Mouse (Mus musculus) cerebellum, adult 8-10 months (tissue): ENCODE results near the gene Pkp2.
A peak's percentile ranks its signal among the peaks of the same experiment; 100 is the strongest.
"Not testable (repeated sequence)": the region's sequence is repeated elsewhere in the genome, so short reads cannot be mapped to it uniquely, and the experiment has no call there.

Experiments
- DNase-seq: peaks from one replicate; pipeline ENCODE4 v3.0.0; 2022

Gene Pkp2

GRCm38 (mm10) chr16:16213079-16213760, at the start of gene Pkp2:
Gene Pkp2, plus strand, starts transcription at chr16:16213318.
- peak; percentile 36 for DNase-seq

- DNase-seq, result no peak
Observed at GRCm38 (mm10) chr16:16197374-16197773, 15.7 kb upstream of the Pkp2 start.

DNA sequence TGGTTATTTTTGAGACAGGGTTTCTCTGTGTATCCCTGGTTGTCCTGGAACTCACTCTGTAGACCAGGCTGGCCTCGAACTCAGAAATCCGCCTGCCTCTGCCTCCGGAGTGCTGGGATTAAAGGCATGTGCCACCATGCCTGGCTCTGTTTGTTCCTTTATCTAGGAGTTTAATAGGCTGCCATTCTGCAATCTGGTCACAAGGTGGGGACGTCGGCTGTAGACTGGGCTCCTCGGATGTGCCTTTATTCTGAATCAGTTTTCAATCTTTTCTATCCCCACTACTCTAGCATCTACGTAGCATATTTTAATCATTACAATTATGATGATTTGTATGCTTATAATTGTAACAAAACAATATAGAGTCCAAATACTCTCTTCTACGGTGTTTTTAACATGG, 11.1 kb upstream of the Pkp2 start:
- not testable (repeated sequence) for DNase-seq

DNA sequence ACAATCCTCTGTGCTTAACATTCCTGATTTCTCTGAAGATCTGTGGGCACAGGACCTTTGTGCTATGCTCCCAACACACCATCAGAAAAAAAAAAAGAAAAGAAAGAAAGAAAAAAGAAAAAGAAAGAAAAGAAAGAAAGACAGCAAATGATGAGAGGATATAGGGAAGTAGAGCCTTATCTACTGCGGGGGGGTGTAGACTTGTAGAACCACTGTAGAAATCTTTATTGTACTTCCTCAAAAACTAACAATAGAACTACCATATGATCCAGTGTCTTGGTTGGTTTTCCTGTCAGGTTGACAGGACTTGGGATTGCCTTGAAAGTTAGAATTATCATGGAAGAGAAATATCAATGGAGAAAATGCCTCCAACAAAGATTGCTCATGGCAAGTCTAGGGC, 8.5 kb upstream of the Pkp2 start:
- no peak for DNase-seq

DNA sequence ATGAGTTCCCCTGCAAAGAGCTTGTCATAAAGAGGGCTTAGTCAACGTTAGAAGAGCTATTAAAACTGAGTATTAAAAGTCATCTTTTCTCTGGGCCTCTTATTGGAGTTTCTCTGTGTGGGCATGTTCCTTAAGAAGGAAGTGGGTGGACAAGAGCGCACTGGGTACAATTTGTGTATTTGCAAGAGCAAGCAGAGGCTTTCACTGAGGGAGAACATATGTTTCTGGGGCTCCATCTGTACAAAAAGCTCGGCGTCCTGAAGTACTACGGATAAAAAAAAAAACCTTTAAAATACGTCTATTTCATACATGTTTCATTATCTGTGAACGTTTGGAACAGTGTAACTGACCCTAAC, 417 bp upstream of the Pkp2 start:
- no peak for DNase-seq

DNA sequence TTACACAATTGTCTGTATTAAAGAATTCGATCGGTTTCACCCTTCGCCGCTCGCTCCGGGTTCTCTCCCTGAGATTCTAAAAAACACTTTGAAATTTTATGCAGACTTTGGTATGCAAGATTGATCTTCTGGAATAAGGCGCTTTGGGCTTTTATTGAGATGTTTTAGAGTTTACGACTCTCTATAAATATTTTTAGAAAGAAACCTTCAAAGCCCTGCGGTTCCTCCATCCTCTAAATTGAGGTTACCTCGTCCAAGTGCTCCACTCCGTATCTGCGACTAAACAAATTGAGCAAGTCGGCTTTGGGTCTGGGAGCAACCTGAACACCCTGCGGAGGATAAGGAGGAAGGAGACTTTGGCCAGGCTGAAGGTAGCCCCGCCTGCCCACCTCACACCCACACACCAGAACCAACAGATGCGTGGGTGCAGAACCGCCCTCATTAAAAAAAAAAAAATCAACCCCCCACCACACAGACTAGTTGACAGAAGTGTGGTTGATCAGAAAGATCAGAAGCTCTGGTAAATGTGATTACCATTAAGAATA, 715 bp downstream of the Pkp2 start:
- no peak for DNase-seq

DNA sequence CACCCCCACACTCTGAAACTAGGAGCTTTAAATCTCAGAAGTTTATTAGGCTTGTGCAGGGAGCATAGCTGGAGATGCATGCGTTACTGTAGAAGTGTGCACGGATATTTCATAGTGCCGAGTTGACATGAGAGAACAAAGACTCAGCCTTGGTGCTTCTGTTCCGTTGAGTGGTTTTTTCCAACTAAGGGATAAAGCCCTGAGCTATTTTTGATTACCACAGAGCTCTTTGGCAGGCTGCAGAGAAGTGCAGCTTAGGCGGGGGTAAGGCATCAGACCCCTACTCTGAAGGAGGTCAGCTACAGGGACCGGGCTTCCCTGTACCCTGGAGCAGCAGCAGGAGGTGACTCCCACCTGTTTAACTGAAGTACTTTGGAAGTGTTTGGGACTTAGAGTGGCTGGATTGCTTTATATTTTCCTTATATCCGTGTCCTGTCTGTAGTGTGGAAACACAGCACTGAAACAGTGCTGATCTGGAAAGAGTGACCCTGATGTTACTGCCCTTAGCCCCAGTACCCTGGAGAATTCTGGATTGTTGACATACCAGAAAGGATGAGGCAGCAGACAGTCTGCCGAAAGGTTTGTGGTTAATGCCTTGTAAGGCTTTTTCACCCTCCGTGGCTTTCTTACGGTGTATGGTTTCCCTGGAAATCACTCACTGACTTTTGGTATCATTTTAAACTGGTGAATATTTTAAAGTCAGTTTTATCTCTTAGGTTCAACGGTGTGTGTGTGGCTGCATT, 2.7 kb downstream of the Pkp2 start:
- no peak for DNase-seq

DNA sequence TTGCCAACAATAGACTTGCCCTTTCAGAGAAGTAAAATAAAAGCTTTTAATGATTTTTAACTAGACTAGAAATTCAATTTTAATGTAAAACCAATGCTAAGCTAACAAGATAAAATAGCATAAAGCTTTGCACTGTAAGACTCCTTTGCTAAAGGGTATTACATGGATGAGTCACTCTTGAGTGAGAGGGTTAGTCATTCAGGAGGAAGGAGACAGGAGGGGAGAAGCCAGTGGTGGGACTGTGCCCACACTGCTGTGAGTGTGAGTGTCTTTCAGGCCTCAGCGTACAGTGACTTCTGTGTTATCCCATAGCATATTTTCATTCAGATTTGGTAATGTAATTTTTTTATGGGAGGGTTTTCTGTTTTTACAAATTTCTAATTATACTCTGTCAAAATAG, 3.8 kb downstream of the Pkp2 start:
- DNase-seq, result no peak

DNA sequence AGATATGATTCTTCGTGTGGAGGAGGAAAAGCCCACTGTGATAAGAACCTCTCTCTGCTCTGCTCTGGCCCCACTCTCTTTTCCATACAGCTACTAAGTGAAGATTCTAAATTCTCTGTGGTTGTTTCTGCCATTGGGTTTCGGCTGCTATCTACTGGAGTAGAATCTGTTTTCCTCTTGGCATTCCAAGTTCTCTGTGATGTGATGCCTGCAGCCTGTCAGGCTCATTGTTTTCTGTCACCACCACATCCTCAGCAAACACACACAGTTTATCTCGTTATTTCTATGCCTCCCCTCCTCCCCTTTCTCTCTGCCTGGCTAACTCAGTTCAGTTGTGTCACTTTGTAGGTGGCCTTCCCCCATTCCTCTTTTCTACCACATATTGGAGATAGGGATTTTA, 6.7 kb downstream of the Pkp2 start:
- no peak for DNase-seq

GRCm38 (mm10) chr16:16222651-16223050, 9.5 kb downstream of the Pkp2 start:
- no peak for DNase-seq

DNA sequence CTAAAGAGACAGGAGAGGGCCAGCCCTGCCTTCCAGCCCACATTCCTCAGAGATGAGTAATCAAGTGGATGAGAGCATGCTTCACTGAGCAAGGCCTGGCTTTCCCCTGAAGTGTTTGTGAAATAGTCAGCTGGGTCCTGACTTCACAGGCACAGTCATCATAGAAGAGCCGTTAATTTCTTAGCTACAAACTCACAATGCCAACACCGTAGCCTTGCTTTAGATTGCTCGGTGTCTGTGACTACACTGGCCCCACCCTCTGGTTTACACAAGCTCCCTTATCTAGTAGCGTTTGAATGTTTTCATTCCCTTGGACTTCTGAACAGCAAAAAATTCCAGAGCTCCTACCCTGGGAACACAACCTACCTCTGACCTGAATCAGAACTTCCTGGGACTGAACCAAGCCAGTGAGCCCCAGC, 11.4 kb downstream of the Pkp2 start:
- DNase-seq, result no peak

DNA sequence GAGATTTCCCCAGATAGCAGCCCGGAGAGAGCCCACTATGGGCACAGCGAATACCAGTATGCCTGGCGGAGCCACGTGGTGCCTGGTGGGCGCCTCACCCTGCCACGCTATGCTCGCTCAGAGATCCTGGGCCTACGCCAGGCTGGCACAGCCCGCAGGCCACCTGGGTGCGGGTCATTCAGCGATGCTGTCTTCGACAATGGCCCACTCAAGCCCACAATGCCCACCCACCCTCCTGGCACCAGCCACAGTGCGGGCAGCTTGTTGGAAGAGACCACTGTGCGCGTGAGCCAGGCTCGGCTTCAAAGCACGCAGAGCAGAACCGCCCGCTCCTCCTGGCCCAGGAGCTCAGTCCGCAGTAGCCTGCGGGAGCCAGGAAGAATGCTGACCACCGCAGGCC, 12.7 kb downstream of the Pkp2 start:
- no peak for DNase-seq

DNA sequence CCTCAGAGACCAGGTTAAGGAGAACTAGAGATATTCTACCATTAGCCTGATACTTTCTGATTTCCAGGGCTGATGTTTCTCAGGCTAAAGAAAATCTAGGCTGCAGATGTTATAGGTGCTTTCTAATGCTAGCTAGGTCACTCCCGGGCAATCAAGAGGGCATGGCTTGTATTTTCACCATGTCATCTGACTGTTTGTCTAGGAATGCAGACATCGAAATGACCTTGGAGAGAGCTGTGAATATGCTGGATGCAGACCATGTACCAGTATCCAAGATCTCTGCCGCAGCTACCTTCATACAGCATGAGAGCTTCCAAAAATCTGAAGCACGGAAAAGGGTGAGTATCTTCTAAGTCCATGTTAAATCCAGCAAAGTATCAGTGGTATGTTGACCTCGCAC, 17.3 kb downstream of the Pkp2 start:
- DNase-seq, result no peak

- DNase-seq, result no peak
Observed at GRCm38 (mm10) chr16:16233919-16234318, 20.8 kb downstream of the Pkp2 start.

DNA sequence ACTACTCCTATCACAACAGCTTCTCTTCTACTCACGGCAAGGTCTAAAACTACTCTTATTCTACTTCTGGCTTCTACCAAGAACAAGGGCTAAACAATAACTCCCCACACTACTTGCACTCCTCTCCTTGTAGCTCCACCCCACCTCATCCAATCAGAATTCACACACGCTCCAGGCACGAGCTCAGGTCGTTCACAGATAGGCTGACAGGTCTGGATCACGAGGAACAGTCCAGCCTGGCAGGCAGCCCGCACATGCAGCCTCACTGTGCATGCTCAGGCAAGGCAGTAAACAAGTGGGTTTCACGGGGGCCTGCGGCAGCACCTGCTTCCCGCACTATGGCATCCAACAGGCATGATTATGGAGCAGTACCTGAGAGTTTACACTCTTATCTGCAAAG, 23.6 kb downstream of the Pkp2 start:
- not testable (repeated sequence) for DNase-seq

GRCm38 (mm10) chr16:16238356-16238755, 25.2 kb downstream of the Pkp2 start:
- DNase-seq, result no peak

- DNase-seq, result no peak
Observed at GRCm38 (mm10) chr16:16244711-16245110, 31.6 kb downstream of the Pkp2 start.

DNA sequence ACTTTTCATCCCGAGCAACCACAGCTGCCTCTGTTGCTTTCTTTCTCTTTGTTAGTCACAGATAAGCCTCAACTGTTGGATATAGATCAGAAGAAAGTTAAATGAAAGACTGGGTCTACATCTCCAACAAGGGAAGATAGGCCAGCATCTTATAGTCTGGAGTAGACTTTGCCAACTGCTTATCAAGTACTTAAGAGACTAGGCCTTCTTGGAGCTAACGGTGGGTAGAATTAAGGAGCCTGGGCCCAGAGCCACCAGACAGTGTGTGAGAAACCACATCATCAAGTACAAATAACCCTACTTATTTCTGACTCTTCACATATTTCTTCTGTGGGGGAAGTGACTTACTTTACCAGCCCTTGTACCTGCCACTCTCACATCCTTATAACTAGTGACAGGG, 37.4 kb downstream of the Pkp2 start:
- DNase-seq, result no peak

- DNase-seq, result no peak
Observed at GRCm38 (mm10) chr16:16253326-16254074, 40.4 kb downstream of the Pkp2 start.

DNA sequence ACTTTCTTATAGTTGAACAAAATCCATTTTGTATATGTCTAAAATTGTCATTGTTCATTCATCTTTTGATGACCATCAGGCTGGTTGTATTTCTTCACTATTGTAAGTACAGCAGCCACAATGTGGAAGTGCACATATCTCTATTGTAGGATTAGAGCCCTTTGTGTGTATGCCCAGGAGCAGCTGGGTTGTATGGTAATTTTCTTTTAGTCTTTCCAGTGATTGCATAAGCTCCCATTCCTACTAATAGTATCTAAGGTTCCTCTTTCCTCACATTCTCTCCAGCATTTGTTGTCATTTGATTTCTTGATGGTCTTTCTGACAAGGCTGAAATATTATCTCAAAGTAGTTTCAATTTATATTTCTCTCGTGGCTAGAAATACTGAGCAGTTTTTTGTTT, 42.1 kb downstream of the Pkp2 start:
- no peak for DNase-seq

DNA sequence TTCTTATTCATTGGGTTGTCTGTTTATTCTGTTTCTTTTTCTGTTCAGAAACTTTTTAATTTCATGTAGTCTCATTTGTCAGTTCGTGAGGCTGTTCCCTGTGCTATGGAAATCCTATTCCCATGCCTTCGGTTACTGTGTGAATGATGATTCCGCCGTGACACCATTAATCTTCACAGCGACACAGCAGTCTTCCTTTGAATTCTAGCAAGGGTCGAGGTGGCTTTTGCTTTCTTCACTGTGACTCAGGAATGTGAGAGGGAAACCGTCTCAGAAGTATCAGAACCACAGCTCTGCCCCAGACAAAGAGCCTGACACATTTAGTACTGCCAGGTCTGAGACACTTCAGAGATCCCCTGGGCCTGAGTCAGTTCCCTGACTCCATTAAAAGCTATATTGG, 42.8 kb downstream of the Pkp2 start:
- no peak for DNase-seq

- no peak for DNase-seq
Observed at GRCm38 (mm10) chr16:16256672-16257071, 43.6 kb downstream of the Pkp2 start.

DNA sequence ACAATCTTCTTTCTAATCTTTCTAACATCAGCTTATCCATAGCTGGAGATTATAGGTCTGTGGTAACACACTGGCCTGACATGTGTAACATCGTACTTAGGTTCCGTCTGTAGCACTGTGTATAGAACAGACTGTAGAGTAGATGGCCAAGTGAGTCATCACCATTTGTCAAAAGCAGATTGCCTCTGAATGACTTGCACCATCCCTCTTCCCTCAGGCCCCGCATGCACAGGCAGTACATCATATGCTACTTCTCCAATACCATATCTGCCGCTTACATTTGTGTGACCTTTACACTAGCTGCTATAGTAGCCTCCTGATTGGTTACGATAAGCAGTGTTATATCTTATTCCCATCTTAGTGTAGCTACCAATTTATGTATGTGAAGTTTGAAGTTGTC, 47.8 kb downstream of the Pkp2 start:
- DNase-seq, result no peak

DNA sequence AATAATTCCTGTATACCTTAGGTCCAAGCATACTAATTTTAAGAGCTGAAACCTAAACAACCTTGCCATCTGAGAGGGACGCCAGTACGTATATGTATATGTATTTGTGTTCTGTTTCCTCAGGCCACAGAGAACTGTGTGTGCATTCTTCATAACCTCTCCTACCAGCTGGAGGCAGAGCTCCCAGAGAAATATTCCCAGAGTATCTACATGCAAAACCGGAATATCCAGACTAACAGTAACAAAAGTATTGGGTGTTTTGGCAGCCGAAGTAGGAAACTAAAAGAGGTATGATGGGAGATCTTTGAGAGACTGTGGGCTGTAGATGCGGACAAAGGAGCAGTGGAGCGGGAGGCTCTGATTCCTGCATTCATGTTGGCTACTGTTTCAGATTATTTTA, 48.4 kb downstream of the Pkp2 start:
- DNase-seq, result no peak
